Mouse (Mus musculus) left cerebral cortex, postnatal 25 days (tissue): ENCODE results near the gene Hmga1b. TPM values are rescaled to one million over a fixed set of nuclear protein-coding genes. Genes with fewer than 3 reads are reported as not detected.
"Not testable (repeated sequence)": the region's sequence is repeated elsewhere in the genome, so short reads cannot be mapped to it uniquely, and the experiment has no call there.

Source experiments
- DNase-seq, 2 experiments: peaks; one replicate each; pipeline ENCODE4 v3.0.0; 2022; ENCODE audit warnings: low spot score in 2 of 2, mixed read lengths in 1 of 2
- intact Hi-C: fragments of 180-260 bp; cut with DNase I; formaldehyde crosslinking; loops from one replicate; pipeline ENCODE4 v1.15.1; 2025
- total RNA-seq, 2 experiments: library from RNA; stranded (reverse); gene quantifications; 2 replicates each; pipeline ENCODE4 v1.2.3; 2021

The Hmga1b gene
- total RNA-seq, 2 experiments from 2014 or later = 29.3 to 33.1 TPM

DNA sequence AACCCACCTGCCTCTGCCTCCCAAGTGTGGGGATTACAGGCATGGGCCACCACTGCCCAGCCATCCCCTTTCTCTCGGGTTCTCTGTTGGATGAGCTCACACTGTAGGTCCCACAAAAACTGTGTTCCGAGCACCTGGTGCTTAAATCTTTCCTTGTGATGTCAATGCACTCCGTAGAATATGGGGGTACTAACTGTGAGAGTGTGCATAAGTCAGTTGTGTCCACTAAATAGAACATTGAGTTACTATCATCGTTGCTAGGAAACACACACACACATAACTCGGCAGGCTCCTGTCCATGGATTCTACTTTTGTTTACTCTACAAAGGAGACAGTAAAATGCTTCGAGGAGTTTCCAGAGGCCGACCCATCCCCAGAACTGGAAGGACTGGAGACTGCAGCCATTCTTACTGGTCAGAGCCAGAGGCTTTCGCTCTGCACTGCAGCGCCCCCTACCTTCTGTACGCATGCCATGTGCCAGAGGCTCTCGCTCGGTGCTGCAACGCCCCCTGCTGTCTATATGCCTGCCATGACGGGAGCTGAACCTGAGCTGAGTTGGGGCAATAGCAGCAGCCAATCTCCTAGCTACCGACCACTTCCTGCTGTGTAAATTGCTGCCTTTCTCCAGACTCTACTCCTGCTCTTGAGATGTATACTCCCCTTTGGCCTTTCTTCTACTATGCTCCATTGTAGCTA lies 13.3 kb downstream of the Hmga1b start:
- DNase-seq = peak; percentile 93 to 95
- intact Hi-C loops = loop anchor here (1.0 to 5.0 kb wide), 3 partner anchors 56 to 159 kb away; partner anchors contain the start of genes Cenpx, Lrrc45 and Pcyt2

DNA sequence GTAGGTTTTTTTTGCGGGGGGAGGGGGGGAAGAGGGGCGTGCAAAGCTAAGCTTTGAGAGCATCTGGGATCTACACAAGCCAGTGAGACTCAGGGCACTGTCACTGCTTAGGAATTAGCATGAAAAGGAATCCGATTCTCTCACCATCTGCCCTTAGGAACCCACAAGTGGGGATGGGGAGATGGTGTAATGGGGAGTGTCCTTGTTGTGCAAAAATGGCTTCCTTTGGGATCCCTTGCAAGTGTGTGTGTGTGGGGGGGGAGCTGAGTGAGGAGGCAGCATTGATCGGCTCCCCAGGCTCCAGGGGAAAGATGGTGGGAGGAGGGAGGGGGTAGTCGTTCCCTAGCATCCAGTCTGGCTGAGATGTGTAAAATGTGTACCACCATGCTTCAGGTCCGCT lies 14.5 kb downstream of the Hmga1b start:
- intact Hi-C loops = loop anchor here (2.0 to 5.0 kb wide), 2 partner anchors 64 to 160 kb away; partner anchors contain the start of genes Cenpx, Lrrc45 and Pcyt2
- DNase-seq = peak in 1 of 2 experiments; percentile 1

DNA sequence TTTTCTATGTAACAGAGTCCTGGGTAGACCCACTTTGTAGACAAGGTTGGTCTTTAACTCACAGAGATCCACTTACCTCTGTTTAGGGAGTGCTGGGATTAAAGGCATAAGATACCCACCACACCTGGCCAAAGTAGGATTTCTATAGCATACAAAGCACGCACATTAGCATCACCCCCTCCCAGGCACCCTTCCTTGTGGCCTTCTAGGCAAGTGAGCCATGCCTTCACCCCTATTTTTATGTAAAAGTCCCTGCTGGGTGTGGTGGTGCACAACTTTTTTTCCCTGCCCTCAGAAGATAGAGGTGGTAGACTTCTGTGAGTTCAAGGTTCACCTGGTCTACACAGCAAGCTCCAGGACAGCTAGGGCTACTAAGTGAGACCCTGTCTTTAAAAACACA lies 17.3 kb downstream of the Hmga1b start:
- intact Hi-C loops = loop anchor here (5.0 kb wide), 1 partner anchor 163 kb away; the partner anchor contains the start of gene Pcyt2
- DNase-seq = no peak

DNA sequence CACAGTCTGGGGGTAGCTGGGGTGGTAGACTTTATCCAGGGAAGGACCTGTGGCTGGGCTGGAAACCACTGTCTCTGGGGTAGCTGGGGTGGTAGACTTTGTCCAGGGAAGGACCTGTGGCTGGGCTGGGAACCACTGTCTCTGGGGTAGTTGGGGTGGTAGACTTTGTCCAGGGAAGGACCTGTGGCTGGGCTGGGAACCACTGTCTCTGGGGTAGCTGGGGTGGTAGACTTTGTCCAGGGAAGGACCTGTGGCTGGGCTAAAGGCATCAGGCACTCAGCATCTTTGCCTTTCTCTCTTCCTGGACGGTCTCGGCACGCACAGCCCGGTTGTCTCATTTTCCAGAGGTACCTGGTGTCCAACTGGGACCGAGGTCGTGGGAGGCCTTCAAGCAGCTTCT lies 18.8 kb downstream of the Hmga1b start:
- intact Hi-C loops, DNase-seq: not testable (repeated sequence)

DNA sequence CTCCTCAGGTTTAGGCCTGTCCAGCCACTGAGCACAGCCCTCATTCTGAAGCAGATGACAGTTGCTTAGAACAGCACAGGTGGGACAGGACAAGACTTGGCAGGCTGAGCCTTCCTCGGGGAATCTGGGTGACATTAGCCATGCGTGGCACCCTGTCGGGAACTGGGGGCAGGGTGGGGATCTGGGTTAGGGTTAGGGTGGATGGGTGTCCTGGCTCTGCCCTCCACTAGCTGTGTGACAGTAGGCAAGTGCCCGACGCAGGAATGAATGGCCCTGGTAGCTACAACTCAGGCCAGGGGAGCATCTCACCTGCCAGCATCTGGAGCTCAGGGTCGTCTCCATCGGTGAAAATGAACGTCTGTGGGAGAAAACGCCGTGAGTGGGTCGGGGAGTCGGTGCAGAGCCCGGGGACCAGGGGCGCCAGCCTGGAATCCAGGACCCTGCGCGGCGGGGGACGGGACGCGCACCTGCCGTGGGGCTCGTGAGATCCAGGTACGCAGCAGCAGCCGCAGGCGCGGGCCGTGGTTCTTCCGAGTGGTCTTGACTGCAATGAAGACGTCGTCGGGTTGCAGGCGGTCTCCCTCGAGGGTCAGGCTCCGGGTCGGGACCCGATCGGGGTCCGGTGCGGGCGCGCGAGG lies 21.0 kb downstream of the Hmga1b start:
- intact Hi-C loops = no loop called here
- DNase-seq = no peak

DNA sequence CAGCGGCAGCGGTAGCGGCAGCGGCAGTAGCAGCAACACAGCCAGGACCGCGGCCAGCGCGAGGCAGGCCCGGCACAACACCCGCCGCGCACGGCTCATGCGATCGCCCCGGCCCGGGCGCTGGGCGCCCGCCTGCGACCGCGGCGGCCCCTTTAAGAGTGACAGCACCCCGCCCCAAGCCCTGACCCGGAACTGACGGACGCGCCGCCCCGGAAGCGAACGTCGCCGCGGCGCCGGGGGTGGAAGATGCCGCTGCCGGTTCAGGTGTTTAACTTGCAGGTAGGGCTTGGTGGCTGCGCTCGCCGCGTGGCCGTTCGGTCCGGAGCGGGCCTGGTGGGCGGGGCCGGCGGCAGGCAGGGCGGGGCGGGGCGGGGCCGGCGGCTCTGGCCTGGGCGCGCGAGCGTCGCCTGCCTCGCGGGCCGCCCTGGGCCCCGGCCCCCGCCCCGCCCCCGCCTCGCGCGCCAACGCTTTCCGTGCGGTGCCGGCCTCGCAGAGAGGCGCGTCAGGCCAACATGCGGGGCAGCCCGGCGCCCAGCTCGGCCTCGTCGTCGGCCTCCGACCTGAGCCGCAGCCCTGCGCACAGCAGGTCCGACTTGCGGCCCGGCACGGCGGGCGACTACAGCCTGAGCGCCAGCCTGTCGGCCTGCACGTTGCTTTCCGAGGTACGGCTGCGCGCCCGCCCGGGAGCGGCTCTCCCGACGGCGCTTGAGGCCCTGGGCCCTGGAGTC lies 21.6 kb downstream of the Hmga1b start, which contains the start of the genes Rfng and Gps1:
TSS of gene Rfng (minus strand) at position 144 of the 728 bp plus-strand sequence.
TSS of gene Gps1 (plus strand) at position 209 of the 728 bp plus-strand sequence.
- DNase-seq = peak; percentile 82 to 83
- intact Hi-C loops = no loop called here

DNA sequence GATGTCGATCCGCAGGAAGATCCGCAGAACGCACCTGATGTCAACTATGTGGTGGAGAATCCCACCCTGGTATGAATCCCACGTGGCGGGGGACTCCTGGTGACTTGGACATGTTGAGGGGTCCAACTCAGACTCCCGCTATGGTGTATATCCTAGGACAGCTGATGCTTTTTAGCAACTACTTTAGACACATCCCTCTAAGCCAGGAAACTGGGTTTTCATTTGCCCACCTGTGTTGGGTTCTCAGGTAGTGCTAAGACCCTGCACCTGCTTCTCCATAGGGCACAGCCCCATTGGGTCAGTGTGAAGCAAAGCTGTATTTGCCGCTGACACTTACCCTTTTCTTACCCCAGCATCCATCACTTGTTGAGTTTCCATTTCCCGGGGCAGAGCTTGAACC lies 22.6 kb downstream of the Hmga1b start:
- DNase-seq = no peak
- intact Hi-C loops = no loop called here

DNA sequence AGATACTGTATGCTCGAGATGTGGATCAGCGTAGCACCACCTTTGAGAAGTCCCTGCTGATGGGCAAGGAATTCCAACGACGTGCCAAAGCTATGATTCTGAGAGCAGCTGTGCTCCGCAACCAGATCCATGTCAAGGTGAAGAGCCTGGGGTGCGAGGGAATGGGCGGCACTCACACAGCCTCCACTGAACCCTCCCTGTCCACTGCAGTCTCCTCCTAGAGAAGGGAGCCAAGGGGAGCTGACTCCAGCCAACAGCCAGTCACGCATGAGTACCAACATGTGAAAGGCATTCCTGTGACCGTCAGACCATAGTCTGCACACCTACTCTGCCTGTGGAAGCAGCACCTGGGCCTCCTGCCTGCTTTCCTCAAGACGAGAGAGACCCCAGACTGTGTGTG lies 25.9 kb downstream of the Hmga1b start:
- DNase-seq, intact Hi-C loops: not testable (repeated sequence)

DNA sequence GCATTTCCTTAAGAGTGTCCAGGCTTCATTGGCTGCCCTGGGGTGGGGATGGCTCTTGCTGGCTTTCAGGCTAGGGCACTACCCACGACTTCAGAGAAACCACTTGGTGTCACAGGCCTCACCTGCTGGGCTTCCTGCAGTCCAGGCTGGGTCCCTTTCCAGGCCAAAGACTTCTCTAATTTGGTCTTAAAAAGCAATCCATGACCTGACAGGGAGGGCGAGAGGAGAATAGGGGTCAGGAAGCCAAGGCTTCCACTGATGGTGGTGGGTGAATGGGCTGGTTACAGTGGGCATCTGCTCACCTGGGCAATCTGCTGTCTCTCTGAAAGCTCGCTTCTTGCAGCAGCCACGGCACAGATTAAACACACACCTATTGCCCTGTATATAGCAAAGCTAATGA lies 26.8 kb downstream of the Hmga1b start:
- intact Hi-C loops = no loop called here
- no peak for DNase-seq

DNA sequence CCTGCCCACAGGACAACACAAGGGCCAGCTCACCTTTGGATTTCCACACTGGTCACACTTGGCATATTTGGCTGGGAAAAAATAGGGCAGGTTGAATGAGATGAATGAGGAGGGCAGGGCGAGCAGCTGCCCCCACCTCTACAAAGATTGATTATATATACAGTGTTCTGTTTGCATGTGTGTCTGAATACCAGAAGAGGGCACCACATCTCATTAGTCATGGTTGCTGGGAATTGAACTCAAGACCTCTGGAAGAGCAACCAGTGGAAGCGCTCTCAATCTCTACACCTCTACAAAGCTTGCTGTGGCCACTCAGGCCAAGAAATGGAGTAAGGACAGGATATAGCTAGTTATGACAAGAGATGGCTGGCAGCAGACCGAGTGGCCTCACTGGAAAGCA lies 27.2 kb downstream of the Hmga1b start:
- intact Hi-C loops = no loop called here
- DNase-seq = no peak

DNA sequence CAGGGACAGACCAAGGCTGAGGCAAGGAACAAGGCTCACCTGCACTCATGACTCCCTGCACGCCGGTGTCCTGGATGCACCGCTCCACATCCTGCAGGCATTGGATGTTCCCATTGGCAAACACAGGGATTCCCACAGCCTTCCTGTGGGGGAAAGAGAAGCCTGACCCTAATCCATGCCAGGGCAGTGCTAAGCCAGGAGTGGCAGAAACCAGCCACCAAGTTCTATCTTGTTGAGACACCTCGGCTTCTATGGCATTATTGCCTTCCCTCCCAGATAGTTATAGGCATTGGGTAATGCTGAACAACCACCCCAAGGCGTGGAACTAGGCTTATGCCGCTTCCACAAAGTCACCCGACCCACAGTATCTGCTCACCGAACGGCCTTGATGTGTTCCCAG lies 30.1 kb downstream of the Hmga1b start:
- DNase-seq = no peak
- intact Hi-C loops = no loop called here

DNA sequence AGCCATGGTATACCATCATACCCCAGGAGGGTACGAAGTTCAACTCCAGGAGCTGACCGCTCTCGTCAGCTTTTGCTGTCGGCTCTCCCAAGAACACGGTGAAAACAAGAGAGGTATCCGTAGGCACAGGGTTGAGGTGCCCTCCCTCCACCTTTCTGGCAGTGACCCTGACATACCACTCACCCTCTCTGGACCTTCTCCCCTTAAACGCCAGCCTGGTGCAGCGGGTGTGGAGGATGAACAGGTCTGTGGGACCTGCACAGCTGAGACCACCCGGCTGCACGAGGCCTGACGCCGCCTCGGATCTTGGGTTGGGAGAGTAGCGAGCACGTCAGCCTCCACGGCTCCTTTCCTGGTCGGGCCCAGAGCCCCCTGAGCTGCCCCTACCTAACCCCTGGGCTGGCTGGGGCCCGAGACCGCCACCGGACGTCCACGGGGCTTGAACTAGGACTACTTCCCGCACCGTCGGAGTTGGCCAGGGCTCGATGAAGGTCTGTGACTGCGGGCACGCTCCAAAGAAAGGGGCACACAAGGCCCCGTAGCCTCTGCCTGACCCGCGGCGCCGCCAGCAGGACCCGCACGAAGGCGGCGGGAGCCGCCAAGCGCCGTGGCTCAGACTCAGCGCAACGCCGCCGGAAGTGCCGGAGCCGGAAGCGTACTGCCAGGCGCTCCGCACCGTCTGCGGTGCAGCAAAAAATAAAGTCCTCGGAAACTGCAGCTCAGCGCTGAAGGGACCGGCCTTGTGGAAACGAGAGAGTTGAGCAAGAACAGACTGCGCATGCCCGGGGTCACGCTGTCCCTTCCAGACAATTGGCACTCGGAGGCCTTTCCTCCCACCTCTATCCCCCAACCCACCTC lies 33.4 kb downstream of the Hmga1b start, which contains the start of gene Dus1l:
TSS of gene Dus1l (minus strand) at position 648 of the 858 bp plus-strand sequence.
- intact Hi-C loops = no loop called here
- peak; percentile 95 to 98 for DNase-seq

DNA sequence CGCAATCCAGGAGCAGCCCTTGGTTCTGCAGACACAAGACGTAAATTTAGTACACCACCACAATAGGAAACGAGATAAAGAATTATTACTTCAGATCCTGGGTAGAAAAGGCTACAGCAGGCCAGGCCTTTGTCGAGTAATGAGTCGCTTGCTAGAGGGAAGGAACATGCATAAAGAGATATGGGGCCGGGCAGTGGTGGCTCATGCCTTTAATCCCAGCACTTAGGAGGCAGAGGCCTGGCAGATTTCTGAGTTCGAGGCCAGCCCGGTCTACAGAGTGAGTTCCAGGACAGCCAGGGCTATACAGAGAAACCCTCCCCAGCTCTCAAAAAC lies 34.0 kb downstream of the Hmga1b start:
- intact Hi-C loops = no loop called here
- DNase-seq = no peak

DNA sequence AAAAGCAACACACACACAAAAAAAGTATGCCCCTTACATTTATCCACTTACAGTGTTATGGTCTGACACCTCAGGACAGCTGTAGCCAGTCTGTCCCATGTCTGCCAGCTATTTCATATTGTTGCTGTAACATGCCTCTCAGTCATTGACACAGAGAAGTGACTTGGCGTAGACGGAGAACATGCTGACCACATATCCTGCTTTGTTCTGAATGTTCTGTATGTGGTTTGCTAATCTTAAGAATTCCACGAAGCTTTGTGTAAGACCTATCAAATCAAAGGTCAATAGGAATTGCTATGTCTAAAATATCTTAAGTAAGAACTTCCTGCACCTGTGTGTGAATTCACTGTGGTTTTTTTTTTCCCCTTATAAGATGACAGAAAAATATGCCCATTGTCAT lies 35.6 kb downstream of the Hmga1b start:
- intact Hi-C loops = no loop called here
- no peak for DNase-seq

DNA sequence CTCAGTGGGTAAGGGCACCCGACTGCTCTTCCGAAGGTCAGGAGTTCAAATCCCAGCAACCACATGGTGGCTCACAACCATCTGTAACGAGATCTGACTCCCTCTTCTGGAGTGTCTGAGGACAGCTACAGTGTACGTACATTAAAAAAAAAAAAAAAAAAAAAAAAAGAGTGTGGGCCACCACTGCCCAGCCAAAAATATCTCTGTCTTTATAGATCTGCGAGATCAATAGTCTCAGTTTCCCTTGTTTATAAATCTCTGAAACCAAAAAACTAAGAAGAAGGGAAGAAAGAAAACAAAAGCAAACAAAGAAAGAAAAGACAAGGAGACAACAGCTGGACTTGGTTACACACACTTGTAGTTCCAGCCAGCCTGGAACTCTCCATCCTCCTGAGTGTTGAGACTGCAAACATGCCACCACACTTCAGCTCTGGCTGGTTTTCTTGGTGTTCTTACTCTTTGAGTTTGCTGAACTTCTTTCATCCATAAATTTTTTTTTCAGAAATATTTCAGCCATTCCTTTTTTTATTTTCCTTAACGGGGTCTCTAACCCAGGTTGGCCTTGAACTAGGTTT lies 36.8 kb downstream of the Hmga1b start:
- intact Hi-C loops = no loop called here
- no peak for DNase-seq

DNA sequence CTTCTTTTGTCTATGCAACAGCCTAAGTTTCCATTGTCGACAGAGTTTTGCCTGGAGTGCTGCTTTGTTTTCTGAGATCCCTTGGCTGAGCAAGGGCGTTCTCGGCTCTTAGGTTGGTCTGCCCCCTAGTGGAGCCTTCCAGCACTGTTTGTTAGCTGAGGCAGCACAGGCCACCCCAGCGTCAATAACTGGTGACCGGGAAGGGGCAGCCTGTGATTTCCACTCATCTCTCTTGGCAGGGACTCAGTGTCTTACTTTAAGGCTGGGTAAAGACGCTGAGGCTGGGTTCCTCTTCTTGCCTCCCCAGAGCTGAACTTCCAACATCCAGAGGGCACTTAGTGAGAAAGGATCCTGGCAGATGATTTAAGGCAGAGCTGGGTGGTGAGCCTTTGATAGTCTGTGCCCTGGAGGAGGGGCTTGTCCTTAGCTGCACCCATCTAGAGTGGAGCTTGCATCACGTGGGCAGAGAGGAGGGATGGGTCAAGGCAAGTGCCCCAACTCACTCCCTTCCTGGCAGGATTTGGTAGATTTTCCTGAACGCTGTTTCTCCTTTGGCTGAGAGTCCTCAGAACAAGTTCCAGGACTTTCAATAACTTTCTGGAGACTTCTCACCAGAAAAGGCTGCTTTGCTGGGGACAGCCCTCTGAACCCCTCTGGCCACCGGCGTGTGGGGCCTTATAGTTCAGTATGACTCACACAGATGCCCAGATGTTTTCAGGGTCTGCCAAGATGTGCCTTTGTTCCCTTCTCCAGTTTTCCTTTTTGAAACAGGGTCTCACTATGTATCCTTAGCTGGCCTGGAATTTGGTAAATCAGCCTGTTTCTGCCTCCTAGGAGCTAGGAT lies 37.7 kb downstream of the Hmga1b start:
- intact Hi-C loops = no loop called here
- DNase-seq = peak; percentile 80 to 84

DNA sequence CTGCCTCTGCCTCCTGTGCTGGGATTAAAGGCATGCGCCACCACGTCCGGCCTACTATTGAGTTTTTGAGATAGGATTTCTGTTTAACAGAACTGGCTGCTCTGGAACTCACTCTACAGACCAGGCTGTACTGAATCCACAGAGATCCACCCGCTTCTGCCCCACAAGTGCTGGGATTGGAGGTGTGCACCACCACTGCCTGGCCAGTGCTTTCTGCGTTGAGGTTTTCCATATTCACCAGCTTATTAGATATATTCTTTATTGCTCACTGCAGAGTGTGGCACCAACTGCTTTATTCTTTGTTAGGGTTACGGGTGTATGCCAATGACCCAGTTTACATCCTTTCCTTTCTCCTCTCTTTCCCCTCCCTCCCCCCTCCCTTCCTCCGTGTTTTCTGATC lies 41.7 kb downstream of the Hmga1b start:
- no peak for DNase-seq
- intact Hi-C loops = no loop called here

DNA sequence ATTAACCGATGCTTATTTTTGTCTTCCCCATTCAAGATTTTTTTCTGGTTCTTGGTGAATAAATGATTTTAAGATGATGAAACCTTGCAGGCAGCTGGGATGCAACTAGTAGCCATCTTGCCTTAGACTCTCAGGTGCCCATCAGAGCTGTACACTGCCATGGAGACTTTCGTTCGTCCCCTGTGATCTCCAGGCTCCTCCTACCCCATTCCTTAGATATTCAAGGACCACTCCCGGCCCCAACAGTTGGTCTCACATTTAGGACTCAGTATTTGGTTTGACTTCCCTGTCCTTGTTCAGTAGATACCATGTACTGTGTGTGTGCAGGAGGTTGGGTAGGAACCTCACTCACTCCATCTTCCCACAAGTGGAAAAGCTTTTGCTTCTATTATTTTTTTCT lies 42.2 kb downstream of the Hmga1b start:
- intact Hi-C loops = no loop called here
- no peak for DNase-seq
